Comparison of ENCODE assay signal across 9 mouse cellular contexts in the genomic region with DNA sequence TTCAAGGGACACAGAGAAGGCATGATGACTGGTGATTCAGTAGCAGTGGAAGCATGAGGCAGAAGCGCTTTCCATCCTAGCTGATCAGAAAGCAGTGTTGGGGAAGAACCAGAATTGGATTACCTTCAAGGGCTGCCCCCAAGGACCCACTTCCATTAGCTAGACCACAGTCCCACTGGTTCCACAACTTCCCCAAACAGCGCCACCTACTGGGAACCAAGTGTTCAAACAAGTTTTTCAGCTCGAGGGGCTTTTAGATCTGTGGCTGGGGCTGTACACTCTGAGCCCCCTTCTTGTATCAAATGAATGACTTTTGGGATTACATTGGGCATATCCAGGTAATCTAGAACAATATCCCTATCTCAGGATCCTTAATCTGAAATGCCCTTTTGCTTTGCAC. TPM values are rescaled to one million over a fixed set of nuclear protein-coding genes. Genes with fewer than 3 reads are reported as not detected.
A peak's percentile ranks its signal among the peaks of the same experiment; 100 is the strongest.
DNase-seq lines count a peak whose midpoint lies in the region; ATAC-seq and TF ChIP-seq lines count a peak whose summit lies in the region.
"Had no signal": no experiment of that assay in that cellular context is flagged by ENCODE, and none has a peak within 500 bp of the region (broad histone marks: within the 10 kb centered on the region; RNA-seq: fewer than 3 reads in every experiment).

No protein-coding gene starts in this region.

- 40% methylated on average over 3 of the region's 3 CpGs for WGBS in heart, postnatal 0 days

- H3K36me3 ChIP-seq in heart, postnatal 0 days (replicated peaks; ENCODE audit: control insufficient read depth, insufficient read depth, low read length): peaks cover 24% of the 10 kb centered on the region

- no peak for DNase-seq in heart, postnatal 0 days (ENCODE audit: low spot score)
- DNase-seq in heart, adult 11 months: no peak
- DNase-seq in right cerebral cortex, postnatal 14 days: peak; percentile 41
- no peak for DNase-seq in right cerebral cortex, postnatal 36 days (ENCODE audit: low spot score in 2 of 2)
- peak; percentile 58 for DNase-seq in c-Kit-positive CD71-positive TER-119-positive erythroid progenitor cells, embryonic 14.5 days (ENCODE audit: low spot score)
- peak; percentile 37 to 61 for DNase-seq in lung, postnatal 4 days
- DNase-seq in ovary, postnatal 10 days (ENCODE audit: low spot score): no peak

- no peak overlapping the region for H3K27ac ChIP-seq in heart, postnatal 0 days (ENCODE audit: low read depth)
- H3K27ac ChIP-seq: liver, embryonic 15.5 days had no signal

- TF ChIP-seq CTCF in heart, postnatal 0 days (IDR thresholded peaks at IDR 0.05; ENCODE audit: low read depth): peak; percentile 55

- no peak for TF ChIP-seq EP300 in heart, postnatal 0 days (IDR thresholded peaks at IDR 0.05; ENCODE audit: low read depth)

- H3K9me3 ChIP-seq in heart, postnatal 0 days (replicated peaks; ENCODE audit: control insufficient read depth, low read length): no peaks in the 10 kb centered on the region
- H3K9me3 ChIP-seq: liver, embryonic 15.5 days had no signal

- no peak overlapping the region for H3K4me3 ChIP-seq in heart, postnatal 0 days (ENCODE audit: low read depth, low read length)
- H3K4me3 ChIP-seq: liver, embryonic 15.5 days had no signal

- H3K4me1 ChIP-seq in heart, postnatal 0 days (ENCODE audit: control insufficient read depth, insufficient read depth): peaks cover 6% of the 10 kb centered on the region

- H3K9ac ChIP-seq in heart, postnatal 0 days (replicated peaks; ENCODE audit: low read depth, low read length): no peak overlapping the region
- H3K9ac ChIP-seq: liver, embryonic 15.5 days had no signal

- ATAC-seq in heart, postnatal 0 days (ENCODE audit: insufficient read depth, low read depth): no peak
- no peak for ATAC-seq in inflammation-experienced regulatory T-cells, adult 6 months

- no peak overlapping the region for H3K4me2 ChIP-seq in heart, postnatal 0 days (ENCODE audit: low read depth, low read length)
- H3K4me2 ChIP-seq: liver, embryonic 15.5 days had no signal

- H3K27me3 ChIP-seq in heart, postnatal 0 days (ENCODE audit: control insufficient read depth, insufficient read depth, low read length): no peaks in the 10 kb centered on the region
- H3K27me3 ChIP-seq: liver, embryonic 15.5 days had no signal

RNA-seq across cellular contexts. Expression of a gene that starts 5.9 kb away (rescaled TPM):
- 29.9 and 32.9 TPM in 2 replicates for total RNA-seq in heart, postnatal 0 days (2014; rRNA removed; ENCODE audit: low replicate concordance)
- 36.4 and 38.9 TPM in 2 replicates for polyA plus RNA-seq in heart, postnatal 0 days (2015; fragmentation: Nextera tagmentation; extraction: Ambion mirVana)
- polyA plus RNA-seq in inflammation-experienced regulatory T-cells, adult 6 months (2017; shearing (Covaris generic)): 10 to 100 TPM; 40.9 to 64.1 (median 49.7) TPM

RNA-seq across cellular contexts. Expression of a gene that starts 45.2 kb away (rescaled TPM):
- 128 and 143 TPM in 2 replicates for total RNA-seq in heart, postnatal 0 days (2014; rRNA removed; ENCODE audit: low replicate concordance)
- polyA plus RNA-seq in heart, postnatal 0 days (2015; fragmentation: Nextera tagmentation; extraction: Ambion mirVana): 40.2 and 42.4 TPM in 2 replicates
- polyA plus RNA-seq in inflammation-experienced regulatory T-cells, adult 6 months (2017; shearing (Covaris generic)): 10 to 100 TPM; 31.9 to 41.2 (median 36.2) TPM

Comparison
In these comparisons a context has a peak if more than half of its experiments do, and no peak if none do; other contexts are left out.
1. DNase-seq: peak in right cerebral cortex, postnatal 14 days (single experiment), c-Kit-positive CD71-positive TER-119-positive erythroid progenitor cells, embryonic 14.5 days (single experiment) and lung, postnatal 4 days (2 of 2); none in heart, postnatal 0 days (single experiment), heart, adult 11 months (single experiment), right cerebral cortex, postnatal 36 days (0 of 2) and ovary, postnatal 10 days (single experiment).